Mouse (Mus musculus) adrenal gland, adult (tissue): Measurements from ENCODE around the gene Mkrn1.
"Not testable (repeated sequence)": the region's sequence is repeated elsewhere in the genome, so short reads cannot be mapped to it uniquely, and the experiment has no call there.

Experiments used
- DNase-seq, 2 experiments: peaks; one replicate each; pipeline ENCODE4 v3.0.0; 2022 to 2023; ENCODE audit warnings: low spot score in 1 of 2; ENCODE audit not compliant: inconsistent age in 2 of 2

Gene Mkrn1

GRCm38 (mm10) chr6:39419851-39420721, at the start of gene Mkrn1:
TSS of gene Mkrn1 (minus strand) at chr6:39420462.
- DNase-seq: peak; percentile 79 to 95

GRCm38 (mm10) chr6:39469427-39469826, 49.2 kb upstream of the Mkrn1 start:
- no peak for DNase-seq

- DNase-seq: peak; percentile 75 to 92
These were observed 42.6 kb upstream of the Mkrn1 start for GRCm38 (mm10) chr6:39462621-39463538.

- no peak for DNase-seq
These were observed 39.8 kb upstream of the Mkrn1 start for GRCm38 (mm10) chr6:39460040-39460439.

- DNase-seq: no peak
These were observed 35.3 kb upstream of the Mkrn1 start for GRCm38 (mm10) chr6:39455339-39456160.

GRCm38 (mm10) chr6:39454616-39455015, 34.4 kb upstream of the Mkrn1 start:
- DNase-seq: no peak

- no peak for DNase-seq
These were observed 33.3 kb upstream of the Mkrn1 start for GRCm38 (mm10) chr6:39453564-39453963.

GRCm38 (mm10) chr6:39451033-39451432, 30.8 kb upstream of the Mkrn1 start:
- no peak for DNase-seq

- DNase-seq: no peak
These were observed 30.3 kb upstream of the Mkrn1 start for GRCm38 (mm10) chr6:39450580-39450979.

- peak; percentile 56 to 71 for DNase-seq
These were observed 27.3 kb upstream of the Mkrn1 start for GRCm38 (mm10) chr6:39447429-39448185.

- DNase-seq: no peak
These were observed 25.7 kb upstream of the Mkrn1 start for GRCm38 (mm10) chr6:39445801-39446572.

GRCm38 (mm10) chr6:39442786-39443287, 22.6 kb upstream of the Mkrn1 start:
- DNase-seq: no peak

GRCm38 (mm10) chr6:39440207-39440606, 19.9 kb upstream of the Mkrn1 start:
- DNase-seq: no peak

GRCm38 (mm10) chr6:39437519-39437918, 17.3 kb upstream of the Mkrn1 start:
- not testable (repeated sequence) for DNase-seq

GRCm38 (mm10) chr6:39435875-39436274, 15.6 kb upstream of the Mkrn1 start:
- DNase-seq: no peak

- DNase-seq: no peak
These were observed 14.7 kb upstream of the Mkrn1 start for GRCm38 (mm10) chr6:39434886-39435492.

GRCm38 (mm10) chr6:39434111-39434885, 14.0 kb upstream of the Mkrn1 start:
- DNase-seq: no peak

- no peak for DNase-seq
These were observed 13.4 kb upstream of the Mkrn1 start for GRCm38 (mm10) chr6:39433701-39434100.
